Mouse (Mus musculus): ENCODE results near the gene Madd. TPM values are rescaled to one million over a fixed set of nuclear protein-coding genes. Genes with fewer than 3 reads are reported as not detected.

Madd gene
- 61.4 and 64.5 TPM in 2 replicates for polyA plus RNA-seq (2014; fragmentation: Nextera tagmentation; extraction: Ambion mirVana)

DNA sequence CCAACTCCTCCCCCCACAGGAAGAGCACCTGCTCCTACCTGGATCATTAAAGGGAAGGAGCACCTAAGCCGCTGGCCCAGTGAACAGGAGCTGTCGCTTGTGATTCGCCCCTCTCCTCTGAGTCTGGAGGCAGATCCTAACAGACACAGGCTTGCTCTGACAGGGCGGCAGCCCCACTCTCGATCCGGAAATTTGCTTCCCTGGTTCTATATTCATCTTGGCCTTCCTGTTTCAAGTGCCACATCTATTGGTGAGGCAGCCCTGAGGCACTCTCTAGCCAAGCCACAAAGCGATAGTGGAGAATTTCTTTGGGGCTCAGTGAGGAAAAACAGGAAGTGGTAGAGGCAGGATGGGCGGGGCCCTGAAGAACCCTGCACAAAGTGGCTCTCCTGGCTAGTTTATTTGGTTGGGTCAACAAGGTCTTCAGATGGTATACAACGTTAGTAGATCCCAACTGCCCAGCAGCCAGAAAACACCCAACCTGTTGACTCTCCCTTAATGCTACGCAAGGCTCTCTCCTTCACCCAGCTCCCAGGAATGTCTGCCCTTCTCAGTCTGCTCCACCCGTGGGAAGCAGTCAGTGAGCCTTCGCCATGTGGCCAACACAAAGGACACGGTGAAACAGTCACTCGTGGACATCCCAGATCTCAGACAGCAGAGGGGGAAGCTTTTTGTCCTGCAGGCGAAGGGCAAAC, at the start of gene Madd:
Madd (minus strand) TSS at position 127 of the 695 bp plus-strand sequence.
- Histone ChIP-seq H3K4me3 (ENCODE audit: low read depth, low read length) (peak within 1 kb of the TSS; percentile 95), H3K36me3 (ENCODE audit: control insufficient read depth, insufficient read depth, low read length) (no peaks in the 10 kb centered on the region), H3K9ac (replicated peaks; ENCODE audit: low read depth, low read length) (peak within 1 kb of the TSS; percentile 86), H3K4me2 (ENCODE audit: low read depth, low read length) (peak within 1 kb of the TSS; percentile 81), H3K27ac (ENCODE audit: low read depth, low read length) (peak within 1 kb of the TSS; percentile 90), H3K4me1 (ENCODE audit: control insufficient read depth, insufficient read depth, low read length) (peaks cover 20% of the 10 kb centered on the region), H3K27me3 (ENCODE audit: control insufficient read depth, insufficient read depth, low read length) (no peaks in the 10 kb centered on the region), H3K9me3 (ENCODE audit: control insufficient read depth, low read length) (no peaks in the 10 kb centered on the region)
- no peak for ATAC-seq (ENCODE audit: low read depth)
- 74% methylated on average over 15 of the region's 15 CpGs for WGBS

DNA sequence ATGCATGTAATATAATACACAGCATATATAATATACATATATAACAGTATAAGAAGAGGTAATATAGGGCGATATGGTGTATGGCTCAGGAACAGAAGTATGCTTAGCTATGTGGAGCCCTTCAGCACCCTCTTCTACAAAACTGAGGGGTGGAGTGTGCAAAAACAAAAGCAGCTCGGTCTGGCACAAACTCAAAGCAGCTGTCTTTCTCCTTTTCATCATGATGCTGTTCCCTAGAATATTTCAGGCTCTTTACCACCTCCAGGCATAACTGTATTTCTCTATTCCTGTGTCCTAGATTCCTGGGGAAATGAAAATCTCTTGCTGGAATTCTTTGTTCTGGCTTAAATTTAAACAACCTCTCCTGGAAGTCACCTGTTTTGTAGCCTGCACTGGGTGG, 46.1 kb upstream of the Madd start:
- no peak overlapping the region for H3K4me3 ChIP-seq (ENCODE audit: low read depth, low read length)
- no peaks in the 10 kb centered on the region for H3K9me3 ChIP-seq (ENCODE audit: control insufficient read depth, low read length)
- H3K4me1 ChIP-seq (ENCODE audit: control insufficient read depth, insufficient read depth, low read length): no peaks in the 10 kb centered on the region
- WGBS: 95% methylated on average over 2 of the region's 2 CpGs
- no peak overlapping the region for H3K27ac ChIP-seq (ENCODE audit: low read depth, low read length)
- no peak overlapping the region for H3K9ac ChIP-seq (replicated peaks; ENCODE audit: low read depth, low read length)
- no peaks in the 10 kb centered on the region for H3K36me3 ChIP-seq (ENCODE audit: control insufficient read depth, insufficient read depth, low read length)
- H3K27me3 ChIP-seq (ENCODE audit: control insufficient read depth, insufficient read depth, low read length): no peaks in the 10 kb centered on the region
- ATAC-seq (ENCODE audit: low read depth): no peak
- no peak overlapping the region for H3K4me2 ChIP-seq (ENCODE audit: low read depth, low read length)

DNA sequence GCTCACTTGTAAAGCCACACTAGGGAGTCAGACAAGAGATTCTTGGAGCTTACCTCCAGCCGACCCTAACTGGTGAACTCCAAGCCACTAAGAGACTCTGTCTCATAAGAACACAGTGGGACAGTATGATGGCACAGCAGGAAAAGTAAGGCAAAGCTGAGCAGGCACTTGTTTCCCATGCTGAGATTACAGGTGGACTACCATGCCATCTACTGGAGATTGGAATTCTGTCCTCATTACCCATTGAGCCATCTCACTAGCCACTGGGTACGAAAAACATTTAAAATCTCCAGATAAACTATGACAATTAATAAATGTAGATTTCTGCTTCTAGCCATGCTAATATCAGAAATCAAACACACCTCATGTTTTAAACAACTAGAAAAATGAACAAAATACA, 40.0 kb upstream of the Madd start:
- Histone ChIP-seq H3K9ac (replicated peaks; ENCODE audit: low read depth, low read length) (no peak overlapping the region), H3K36me3 (ENCODE audit: control insufficient read depth, insufficient read depth, low read length) (no peaks in the 10 kb centered on the region), H3K27ac (ENCODE audit: low read depth, low read length) (no peak overlapping the region), H3K27me3 (ENCODE audit: control insufficient read depth, insufficient read depth, low read length) (no peaks in the 10 kb centered on the region), H3K9me3 (ENCODE audit: control insufficient read depth, low read length) (no peaks in the 10 kb centered on the region), H3K4me1 (ENCODE audit: control insufficient read depth, insufficient read depth, low read length) (no peaks in the 10 kb centered on the region), H3K4me2 (ENCODE audit: low read depth, low read length) (no peak overlapping the region), H3K4me3 (ENCODE audit: low read depth, low read length) (no peak overlapping the region)
- ATAC-seq (ENCODE audit: low read depth): no peak
- 88% methylated on average over 2 of the region's 2 CpGs for WGBS

DNA sequence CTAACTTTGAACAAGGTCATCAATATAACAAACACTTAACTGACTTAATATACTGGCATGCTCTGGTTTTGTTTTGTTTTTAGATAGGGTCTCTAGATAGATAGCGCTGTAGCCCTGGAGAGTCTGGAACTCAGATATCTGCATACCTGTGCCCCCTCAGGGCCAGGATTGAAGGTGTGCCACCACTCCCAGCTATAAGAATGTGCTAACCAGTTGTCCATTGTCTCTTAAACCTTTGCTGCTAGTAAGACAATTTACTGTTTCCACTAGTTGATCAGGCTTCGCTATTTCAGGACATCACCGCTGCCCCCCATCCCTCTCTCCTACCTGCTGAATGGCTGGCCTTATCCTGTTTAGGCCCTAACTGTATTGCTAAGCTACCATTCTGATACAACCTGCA, 36.9 kb upstream of the Madd start:
- Histone ChIP-seq H3K4me2 (ENCODE audit: low read depth, low read length) (no peak overlapping the region), H3K9me3 (ENCODE audit: control insufficient read depth, low read length) (no peaks in the 10 kb centered on the region), H3K36me3 (ENCODE audit: control insufficient read depth, insufficient read depth, low read length) (no peaks in the 10 kb centered on the region), H3K4me1 (ENCODE audit: control insufficient read depth, insufficient read depth, low read length) (no peaks in the 10 kb centered on the region), H3K4me3 (ENCODE audit: low read depth, low read length) (no peak overlapping the region), H3K27ac (ENCODE audit: low read depth, low read length) (no peak overlapping the region), H3K27me3 (ENCODE audit: control insufficient read depth, insufficient read depth, low read length) (no peaks in the 10 kb centered on the region), H3K9ac (replicated peaks; ENCODE audit: low read depth, low read length) (no peak overlapping the region)
- no peak for ATAC-seq (ENCODE audit: low read depth)
- 97% methylated on average over 3 of the region's 3 CpGs for WGBS

DNA sequence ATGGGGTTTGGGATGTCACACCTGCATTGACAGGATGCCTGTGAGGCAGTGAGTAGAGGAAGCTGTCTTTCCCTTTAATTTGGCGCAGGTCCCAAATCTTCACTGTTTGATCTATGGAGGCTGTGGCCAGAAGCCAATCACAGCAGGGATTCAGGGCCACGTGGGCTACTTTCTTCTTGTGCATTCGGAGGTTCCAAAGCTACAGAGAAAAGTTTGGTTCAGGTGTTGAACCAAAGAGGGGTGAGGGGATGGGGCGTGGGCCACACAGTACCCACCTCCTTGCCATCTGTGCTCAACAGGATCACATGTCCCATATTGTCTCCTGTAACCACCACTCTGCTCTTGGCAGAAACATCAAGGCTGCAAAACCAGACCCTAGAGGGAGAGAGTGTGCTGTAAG, 33.4 kb upstream of the Madd start:
- 64% methylated on average over 4 of the region's 4 CpGs for WGBS
- H3K36me3 ChIP-seq (ENCODE audit: control insufficient read depth, insufficient read depth, low read length): peaks cover 5% of the 10 kb centered on the region; the same call in 1 of the 2 replicates
- no peak overlapping the region for H3K27ac ChIP-seq (ENCODE audit: low read depth, low read length)
- H3K4me1 ChIP-seq (ENCODE audit: control insufficient read depth, insufficient read depth, low read length): no peaks in the 10 kb centered on the region
- no peaks in the 10 kb centered on the region for H3K27me3 ChIP-seq (ENCODE audit: control insufficient read depth, insufficient read depth, low read length)
- H3K4me2 ChIP-seq (ENCODE audit: low read depth, low read length): no peak overlapping the region
- no peak overlapping the region for H3K9ac ChIP-seq (replicated peaks; ENCODE audit: low read depth, low read length)
- ATAC-seq (ENCODE audit: low read depth): 0 out of 2 replicates have a peak, but pooled peaks have one; percentile 11
- no peak overlapping the region for H3K4me3 ChIP-seq (ENCODE audit: low read depth, low read length)
- H3K9me3 ChIP-seq (ENCODE audit: control insufficient read depth, low read length): no peaks in the 10 kb centered on the region

DNA sequence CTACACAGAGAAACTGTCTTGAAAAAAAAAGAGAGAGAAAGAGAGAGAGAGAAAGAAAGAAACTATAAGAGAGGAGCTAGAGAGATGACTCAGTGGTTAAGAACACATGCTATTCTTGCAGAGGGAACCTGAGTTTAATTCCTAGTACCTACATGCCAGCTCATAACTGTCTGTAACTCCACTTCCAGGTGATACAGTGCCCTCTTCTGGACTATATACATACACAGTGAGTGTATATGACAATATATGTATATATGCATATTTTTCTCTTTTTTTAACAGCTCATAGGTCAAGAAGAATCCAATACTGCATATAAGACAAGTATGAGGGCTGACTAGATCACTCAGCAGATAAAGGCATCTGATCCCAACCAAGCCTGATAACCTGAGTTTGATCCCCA, 29.7 kb upstream of the Madd start:
- Histone ChIP-seq H3K4me1 (ENCODE audit: control insufficient read depth, insufficient read depth, low read length) (no peaks in the 10 kb centered on the region), H3K9ac (replicated peaks; ENCODE audit: low read depth, low read length) (no peak overlapping the region), H3K27ac (ENCODE audit: low read depth, low read length) (no peak overlapping the region), H3K4me2 (ENCODE audit: low read depth, low read length) (no peak overlapping the region), H3K27me3 (ENCODE audit: control insufficient read depth, insufficient read depth, low read length) (no peaks in the 10 kb centered on the region), H3K9me3 (ENCODE audit: control insufficient read depth, low read length) (no peaks in the 10 kb centered on the region), H3K36me3 (ENCODE audit: control insufficient read depth, insufficient read depth, low read length) (peaks cover 35% of the 10 kb centered on the region), H3K4me3 (ENCODE audit: low read depth, low read length) (no peak overlapping the region)
- no peak for ATAC-seq (ENCODE audit: low read depth)

DNA sequence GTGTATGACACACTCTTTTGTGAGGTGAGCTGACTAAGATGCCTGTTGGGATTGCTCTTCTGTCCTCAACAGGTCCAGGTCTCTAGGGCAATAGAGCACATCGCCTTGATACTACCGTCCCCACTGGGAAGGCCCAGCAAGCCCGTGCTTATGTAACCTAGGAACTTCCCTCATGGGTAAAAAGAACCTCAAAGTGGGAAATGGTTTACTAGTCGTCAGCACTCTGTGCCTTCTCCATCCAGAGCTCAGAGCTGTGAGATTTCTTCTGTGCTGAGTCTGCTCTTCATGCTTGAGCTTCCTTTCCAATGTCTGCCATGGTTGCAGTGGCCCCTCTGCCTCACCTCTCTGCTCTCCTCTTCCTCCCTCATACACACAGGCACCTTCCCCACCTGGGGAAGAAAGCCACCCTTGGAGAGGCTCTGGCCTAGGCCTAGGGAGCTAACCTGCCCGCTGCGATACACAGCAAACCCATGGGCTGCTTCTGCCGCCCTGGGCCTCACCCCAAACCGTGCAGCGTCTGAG, 22.7 kb upstream of the Madd start:
- no peaks in the 10 kb centered on the region for H3K9me3 ChIP-seq (ENCODE audit: control insufficient read depth, low read length)
- H3K36me3 ChIP-seq (ENCODE audit: control insufficient read depth, insufficient read depth, low read length): peaks cover 50% of the 10 kb centered on the region
- no peak for ATAC-seq (ENCODE audit: low read depth)

DNA sequence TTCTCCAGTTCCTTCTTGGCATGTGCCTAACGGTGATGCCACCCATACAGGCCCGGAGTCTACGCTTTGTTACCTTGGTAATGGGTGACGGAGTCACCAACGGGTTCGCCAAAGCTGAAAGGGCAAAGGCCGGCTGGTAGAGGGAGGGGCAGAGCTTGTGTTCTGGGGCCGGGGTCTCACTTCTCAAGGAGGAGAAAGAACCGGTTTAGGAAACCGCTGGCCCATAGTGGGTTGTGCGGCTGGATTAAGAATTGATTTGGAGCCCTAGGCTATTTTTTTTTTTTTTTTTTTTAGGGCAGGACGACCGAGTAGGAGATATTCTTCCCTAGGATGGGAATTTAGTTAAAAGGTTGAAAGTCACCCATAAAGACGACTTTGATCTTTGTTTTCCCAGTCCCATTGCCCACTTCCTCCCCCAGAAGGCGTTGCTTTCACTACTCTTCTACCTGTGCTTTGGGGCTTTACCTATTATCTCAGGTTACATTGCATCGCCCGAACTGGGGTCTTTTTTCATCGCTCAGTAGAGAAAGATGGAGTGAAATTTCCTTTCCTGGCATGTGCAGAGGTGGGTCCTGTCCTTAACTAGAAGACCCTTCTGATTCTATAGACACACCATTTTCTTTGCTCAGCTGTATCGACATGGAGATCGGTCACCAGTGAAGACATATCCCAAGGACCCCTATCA, 19.5 kb upstream of the Madd start:
- Histone ChIP-seq H3K4me1 (ENCODE audit: control insufficient read depth, insufficient read depth, low read length) (peaks cover 20% of the 10 kb centered on the region; the same call in 1 of the 2 replicates), H3K27ac (ENCODE audit: low read depth, low read length) (peak overlapping the region; percentile 83), H3K9ac (replicated peaks; ENCODE audit: low read depth, low read length) (peak overlapping the region; percentile 88), H3K4me3 (ENCODE audit: low read depth, low read length) (peak overlapping the region; percentile 83), H3K4me2 (ENCODE audit: low read depth, low read length) (peak overlapping the region; percentile 83), H3K9me3 (ENCODE audit: control insufficient read depth, low read length) (no peaks in the 10 kb centered on the region), H3K27me3 (ENCODE audit: control insufficient read depth, insufficient read depth, low read length) (no peaks in the 10 kb centered on the region), H3K36me3 (ENCODE audit: control insufficient read depth, insufficient read depth, low read length) (peaks cover 24% of the 10 kb centered on the region)
- ATAC-seq (ENCODE audit: low read depth): no peak; the same call in 1 of the 2 replicates
- 12% methylated on average over 20 of the region's 20 CpGs for WGBS

More for the DNA sequence above, 22.7 kb upstream of the Madd start:
- no peak overlapping the region for H3K4me2 ChIP-seq (ENCODE audit: low read depth, low read length)
- H3K27ac ChIP-seq (ENCODE audit: low read depth, low read length): no peak overlapping the region
- peaks cover 20% of the 10 kb centered on the region; the same call in 1 of the 2 replicates for H3K4me1 ChIP-seq (ENCODE audit: control insufficient read depth, insufficient read depth, low read length)
- 92% methylated on average over 9 of the region's 9 CpGs for WGBS
- H3K9ac ChIP-seq (replicated peaks; ENCODE audit: low read depth, low read length): no peak overlapping the region
- no peak overlapping the region for H3K4me3 ChIP-seq (ENCODE audit: low read depth, low read length)
- H3K27me3 ChIP-seq (ENCODE audit: control insufficient read depth, insufficient read depth, low read length): no peaks in the 10 kb centered on the region

All from neural tube, embryonic 14.5 days (tissue).